Mouse (Mus musculus): ENCODE results near the gene Bmp6.

The Bmp6 gene

DNA sequence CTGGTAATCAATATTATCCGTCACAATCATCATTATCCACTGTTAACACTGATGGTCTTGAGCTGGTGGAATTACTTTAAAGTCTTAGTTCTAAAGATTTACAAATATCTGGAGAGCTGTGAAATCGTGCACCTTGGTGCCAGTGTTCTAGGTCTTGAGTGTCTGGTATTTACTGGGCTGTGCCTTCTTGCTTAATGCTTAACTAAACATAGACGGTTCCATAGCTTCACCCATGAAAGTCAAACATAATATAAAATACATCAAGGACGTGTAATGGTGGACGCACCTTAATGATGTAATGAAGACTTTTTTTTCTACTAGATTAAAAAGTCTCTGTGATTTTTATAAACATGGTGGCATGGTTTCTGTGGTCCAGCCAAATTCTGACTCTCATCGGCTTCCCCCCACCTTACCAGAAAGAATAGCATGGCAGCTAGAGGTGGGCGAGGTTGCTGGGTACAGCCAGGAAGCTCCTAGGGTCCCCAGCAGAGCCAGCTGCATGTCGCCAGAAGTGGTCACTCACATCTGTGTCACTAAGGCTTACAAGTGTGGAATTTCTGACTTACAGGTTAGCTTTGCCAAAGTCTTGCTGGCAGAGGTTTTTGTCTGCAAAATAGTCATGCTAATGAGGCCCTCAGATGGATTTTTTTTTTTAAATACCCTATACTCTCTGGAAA, 200.0 kb downstream of the Bmp6 start:
- DNase-seq (ENCODE audit: low read depth, low spot score): no peak

DNA sequence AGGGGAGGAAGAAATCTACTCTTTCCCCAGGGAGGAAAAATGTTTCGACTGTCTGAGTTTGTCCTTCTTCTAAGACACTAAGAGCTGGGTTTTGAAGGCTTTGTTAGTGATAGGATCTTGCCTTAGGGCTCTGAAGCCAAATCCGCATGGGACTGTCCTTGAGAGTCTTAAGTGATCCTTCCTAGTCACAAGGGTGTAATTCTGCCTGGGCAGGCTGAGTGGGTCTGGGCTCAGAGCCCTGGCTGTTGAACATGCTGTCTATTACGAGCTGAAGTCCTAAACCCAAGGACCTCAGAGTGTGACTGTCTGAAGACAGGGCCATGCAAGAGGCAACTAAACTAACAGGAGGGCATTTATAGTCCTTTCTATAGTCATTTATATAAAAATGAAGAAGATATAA, 200.6 kb downstream of the Bmp6 start:
- no peak for DNase-seq (ENCODE audit: low read depth, low spot score)

DNA sequence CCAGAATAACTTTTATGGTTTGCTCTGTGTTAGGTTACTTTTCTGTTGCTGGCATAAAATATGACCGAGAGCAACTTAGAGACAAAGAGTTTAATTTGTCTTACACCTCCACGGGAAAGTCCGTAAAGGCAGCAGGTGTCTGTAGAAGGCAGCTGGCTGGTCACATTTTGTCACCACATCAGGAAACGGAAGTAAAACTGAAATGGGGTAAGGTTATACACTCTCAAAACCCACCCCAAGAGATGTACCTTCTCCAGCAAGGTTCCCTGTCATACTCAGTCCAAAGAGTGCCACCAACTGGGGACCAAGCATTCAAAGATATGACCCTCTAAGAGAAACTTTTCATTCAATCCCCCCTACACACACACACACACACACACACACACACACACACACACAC, 201.8 kb downstream of the Bmp6 start:
- DNase-seq (ENCODE audit: low read depth, low spot score): no peak

DNA sequence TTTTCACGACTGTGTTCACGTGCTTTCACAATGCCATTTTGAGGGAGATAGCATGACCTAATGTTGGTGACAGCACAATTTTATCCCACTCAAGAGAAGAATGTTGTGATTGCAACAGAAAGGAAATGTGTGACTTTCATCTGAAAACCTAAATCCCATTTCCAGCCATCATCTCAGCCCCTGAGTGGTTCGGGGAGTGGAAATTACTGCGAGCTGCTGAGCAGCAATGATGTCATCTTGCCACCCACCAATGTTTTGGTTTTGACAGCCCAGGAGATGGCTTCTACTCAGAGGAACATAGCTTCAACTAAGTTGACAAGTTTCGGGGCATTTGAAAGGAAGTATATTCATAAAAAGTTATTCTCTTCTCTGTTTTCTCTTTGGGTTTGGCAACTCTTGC, 202.8 kb downstream of the Bmp6 start:
- DNase-seq (ENCODE audit: low read depth, low spot score): no peak

DNA sequence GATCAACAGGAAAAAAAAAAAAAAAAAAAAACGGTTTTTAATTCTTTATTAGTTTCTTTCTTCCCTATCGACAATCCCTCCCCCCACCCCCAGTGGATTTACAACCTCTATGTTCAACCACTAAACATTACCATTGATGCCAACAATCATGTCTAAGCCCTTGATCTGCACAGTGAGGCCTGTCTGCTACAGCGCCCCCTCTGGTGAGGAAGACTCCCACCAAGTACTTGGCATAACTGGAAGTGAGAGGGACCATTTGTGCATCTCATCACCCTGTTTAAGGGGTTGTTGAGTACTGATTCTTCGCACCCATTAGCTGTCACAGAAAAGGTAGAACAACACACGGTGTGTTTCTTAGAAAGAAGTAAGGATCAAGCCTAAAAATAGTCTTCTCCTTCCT, 203.8 kb downstream of the Bmp6 start:
- DNase-seq (ENCODE audit: low read depth, low spot score): no peak
